Mouse (Mus musculus): Measurements from ENCODE around the gene Gmppb.

GRCm38 (mm10) chr9:108067199-108067598 is 18.2 kb downstream of the Gmppb start:
- TF ChIP-seq CTCF (conservative IDR thresholded peaks at IDR 0.05; ENCODE audit: low read length) (peak; percentile 21), NANOG (IDR thresholded peaks at IDR 0.05; ENCODE audit: borderline replicate concordance, low read length) (no peak), POU5F1 (IDR thresholded peaks at IDR 0.05; ENCODE audit: borderline replicate concordance, low read length) (no peak)
